ENCODE assay signal across 37 mouse cellular contexts in the genomic region with DNA sequence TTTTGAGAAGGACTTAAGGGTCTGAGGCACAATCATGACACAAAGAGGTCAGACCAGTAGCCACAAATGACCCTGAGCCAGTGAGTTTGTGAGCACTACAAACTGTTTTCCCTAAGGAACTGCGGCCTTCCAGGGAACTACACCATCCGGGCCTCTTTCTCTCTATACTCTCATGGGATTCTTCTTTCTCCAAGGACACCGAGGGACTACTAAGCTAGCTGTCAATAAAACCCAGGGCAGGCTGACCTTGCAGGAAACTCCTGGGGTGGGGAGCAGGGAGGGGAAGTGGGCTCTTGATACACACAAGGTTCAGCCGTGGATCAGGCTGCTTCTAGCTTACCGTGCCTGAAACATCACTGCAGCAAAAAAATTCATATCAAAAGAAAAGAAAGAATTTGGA. TPM values are rescaled to one million over a fixed set of nuclear protein-coding genes. Genes with fewer than 3 reads are reported as not detected.
"Had no signal": no experiment of that assay in that cellular context is flagged by ENCODE, and none has a peak within 500 bp of the region (broad histone marks: within the 10 kb centered on the region; RNA-seq: fewer than 3 reads in every experiment).

No protein-coding gene starts in this region.

- H3K9ac ChIP-seq: heart, embryonic 13.5 days; heart, embryonic 15.5 days; hindbrain, embryonic 12.5 days; hindbrain, embryonic 14.5 days; intestine, embryonic 15.5 days; limb, embryonic 12.5 days; liver, embryonic 13.5 days had no signal

- H3K27me3 ChIP-seq: heart, embryonic 13.5 days; heart, embryonic 15.5 days; hindbrain, embryonic 12.5 days; intestine, embryonic 15.5 days; limb, embryonic 12.5 days; liver, embryonic 13.5 days had no signal

- DNase-seq: gastrocnemius, adult 2 months; gastrocnemius, postnatal 10 days; gastrocnemius, postnatal 25 days; heart, adult 2 months; heart, postnatal 4 days; kidney, adult 18-20 months; kidney, adult 8-10 months; kidney, postnatal 10 days; kidney, postnatal 25 days; kidney, postnatal 4 days; liver; liver, embryonic 13.5 days had no signal

- H3K9me3 ChIP-seq: heart, embryonic 13.5 days; heart, embryonic 15.5 days; hindbrain, embryonic 10.5 days; hindbrain, embryonic 12.5 days; intestine, embryonic 15.5 days; limb, embryonic 10.5 days; limb, embryonic 12.5 days; liver, embryonic 13.5 days had no signal

- H3K36me3 ChIP-seq: hindbrain, embryonic 10.5 days; intestine, embryonic 15.5 days; limb, embryonic 10.5 days; limb, embryonic 12.5 days; liver, embryonic 13.5 days had no signal

- H3K27ac ChIP-seq: gastrocnemius, adult 2 months; heart, adult 2 months; heart, embryonic 13.5 days; heart, embryonic 15.5 days; hindbrain, embryonic 10.5 days; hindbrain, embryonic 12.5 days; hindbrain, embryonic 14.5 days; intestine, embryonic 15.5 days; layer of hippocampus, adult 2 months; left cerebral cortex, adult 2 months; limb, embryonic 12.5 days; liver, embryonic 13.5 days had no signal

- H3K4me1 ChIP-seq: heart, embryonic 13.5 days; heart, embryonic 15.5 days; hindbrain, embryonic 10.5 days; hindbrain, embryonic 12.5 days; intestine, embryonic 15.5 days; limb, embryonic 10.5 days; limb, embryonic 12.5 days; liver, embryonic 13.5 days had no signal

- H3K4me2 ChIP-seq: heart, embryonic 13.5 days; heart, embryonic 15.5 days; hindbrain, embryonic 12.5 days; hindbrain, embryonic 14.5 days; intestine, embryonic 15.5 days; limb, embryonic 12.5 days; liver, embryonic 11.5 days; liver, embryonic 13.5 days had no signal

- H3K4me3 ChIP-seq: gastrocnemius, adult 2 months; heart, adult 2 months; heart, embryonic 13.5 days; heart, embryonic 15.5 days; hindbrain, embryonic 10.5 days; hindbrain, embryonic 12.5 days; intestine, embryonic 15.5 days; layer of hippocampus, adult 2 months; left cerebral cortex, adult 2 months; limb, embryonic 10.5 days; limb, embryonic 12.5 days; liver, embryonic 13.5 days had no signal

- ATAC-seq: hindbrain, embryonic 16.5 days; inflammation-experienced regulatory T-cells, adult 6 months; intestine, embryonic 15.5 days; intestine, postnatal 0 days had no signal

RNA-seq across cellular contexts. Expression of a gene that starts 36.4 kb away (rescaled TPM):
- total RNA-seq: gastrocnemius, adult 2 months; gastrocnemius, postnatal 10 days; gastrocnemius, postnatal 25 days; gastrocnemius, postnatal 4 days; granulocyte monocyte progenitor cell, adult 5-6 weeks; heart, adult 2 months; heart, postnatal 25 days; heart, postnatal 4 days; layer of hippocampus, adult 2 months; layer of hippocampus, postnatal 10 days; layer of hippocampus, postnatal 25 days; left cerebral cortex, adult 2 months; left cerebral cortex, postnatal 14 days; left cerebral cortex, postnatal 36 days had no signal
- polyA plus RNA-seq: heart, adult 2 months; heart, embryonic 13.5 days; heart, embryonic 15.5 days; heart, postnatal 0 days; hindbrain, embryonic 10.5 days; hindbrain, embryonic 12.5 days; hindbrain, embryonic 14.5 days; hindbrain, embryonic 16.5 days; inflammation-experienced regulatory T-cells, adult 6 months; intestine, embryonic 15.5 days; intestine, postnatal 0 days; kidney, embryonic 14.5 days; kidney, embryonic 16.5 days; limb, embryonic 10.5 days; limb, embryonic 12.5 days; limb, embryonic 14.5 days; liver, embryonic 11.5 days; liver, embryonic 13.5 days had no signal
